Mouse (Mus musculus) heart, adult 2 months (tissue): ENCODE measurements around the gene Slc39a13.

ENCODE experiments used
- CTCF ChIP-seq: fragments of 200-600 bp; IDR thresholded peaks from 2 replicates; pipeline ENCODE4 v1.8.1; 2022; ENCODE audit warnings: antibody characterized with exemption, mild to moderate bottlenecking, moderate library complexity
- EP300 ChIP-seq: fragments of 200-500 bp; IDR thresholded peaks from 2 replicates; pipeline ENCODE4 v1.6.1; 2011; ENCODE audit warnings: low read depth, low read length, control low read depth; ENCODE audit not compliant: insufficient read depth
- POLR2A ChIP-seq: fragments of 200-500 bp; IDR thresholded peaks from 2 replicates; pipeline ENCODE4 v1.6.1; 2011; ENCODE audit warnings: mild to moderate bottlenecking, low read depth, low read length, control low read depth; ENCODE audit not compliant: insufficient read depth

- no peak for TF ChIP-seq CTCF
- TF ChIP-seq POLR2A = no peak; the same call in 1 of the 2 replicates
- no peak for TF ChIP-seq EP300
These were observed 48.8 kb upstream of the Slc39a13 start for GRCm38 (mm10) chr2:91119061-91119460.
